In the genomic region with DNA sequence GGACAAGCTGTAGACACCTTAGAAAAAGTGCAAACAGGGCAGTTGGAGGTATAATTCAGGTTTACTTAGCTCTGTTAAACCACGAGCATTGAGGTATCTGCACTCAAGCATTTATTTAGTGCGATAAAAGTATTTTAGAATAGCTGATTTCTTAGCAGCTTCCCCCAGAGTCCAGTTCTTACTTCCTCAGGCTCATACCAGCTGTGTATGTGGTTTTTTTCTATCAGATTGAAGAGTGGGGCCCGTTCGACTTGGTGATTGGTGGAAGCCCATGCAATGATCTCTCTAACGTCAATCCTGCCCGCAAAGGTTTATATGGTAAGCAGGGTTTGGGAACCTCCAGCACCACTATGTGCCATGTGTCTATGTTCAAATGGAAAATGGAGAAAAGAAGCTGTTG, we compare ENCODE assay signal across 32 mouse cellular contexts. TPM values are rescaled to one million over a fixed set of nuclear protein-coding genes. Genes with fewer than 3 reads are reported as not detected.
"Had no signal": no experiment of that assay in that cellular context is flagged by ENCODE, and none has a peak within 500 bp of the region (broad histone marks: within the 10 kb centered on the region; RNA-seq: fewer than 3 reads in every experiment).

No protein-coding gene starts in this region.

- H3K36me3 ChIP-seq: hindbrain, embryonic 15.5 days had no signal

- ATAC-seq: hindbrain, postnatal 0 days had no signal

- DNase-seq: gastrocnemius, postnatal 14 days; gastrocnemius, postnatal 36 days; heart, adult 11 months; heart, adult 2 months; heart, postnatal 14 days; heart, postnatal 36 days; kidney, adult 11 months; kidney, adult 8-10 months; kidney, postnatal 10 days; kidney, postnatal 25 days; kidney, postnatal 4 days; liver had no signal

- H3K27me3 ChIP-seq: heart, embryonic 13.5 days; heart, embryonic 15.5 days; hindbrain, embryonic 13.5 days; hindbrain, embryonic 15.5 days; limb, embryonic 12.5 days had no signal

- H3K4me3 ChIP-seq: heart, adult 2 months; heart, embryonic 13.5 days; heart, embryonic 15.5 days; hindbrain, embryonic 13.5 days; hindbrain, embryonic 15.5 days; layer of hippocampus, adult 2 months; left cerebral cortex, adult 2 months; limb, embryonic 10.5 days; limb, embryonic 12.5 days had no signal

- H3K4me1 ChIP-seq: heart, embryonic 13.5 days; heart, embryonic 15.5 days; hindbrain, embryonic 13.5 days; hindbrain, embryonic 15.5 days; limb, embryonic 10.5 days; limb, embryonic 12.5 days had no signal

- H3K27ac ChIP-seq: heart, adult 2 months; heart, embryonic 13.5 days; heart, embryonic 15.5 days; hindbrain, embryonic 13.5 days; hindbrain, embryonic 15.5 days; hindbrain, postnatal 0 days; layer of hippocampus, adult 2 months; left cerebral cortex, adult 2 months; limb, embryonic 10.5 days; limb, embryonic 12.5 days had no signal

RNA-seq across cellular contexts. Expression of a gene that starts 19.5 kb away (rescaled TPM):
- total RNA-seq: gastrocnemius, adult 18-20 months; gastrocnemius, adult 8-10 months; gastrocnemius, postnatal 14 days; gastrocnemius, postnatal 36 days; heart, adult 2 months; heart, postnatal 14 days; heart, postnatal 36 days; hematopoietic stem cell, adult 5-6 weeks; hindbrain, postnatal 0 days; left cerebral cortex, postnatal 14 days; left cerebral cortex, postnatal 36 days had no signal
- polyA plus RNA-seq: gonadal fat pad, adult 2 months; heart, adult 2 months; heart, embryonic 11.5 days; heart, embryonic 13.5 days; heart, embryonic 15.5 days; hindbrain, embryonic 11.5 days; hindbrain, embryonic 13.5 days; hindbrain, postnatal 0 days; intestine, embryonic 16.5 days; kidney, embryonic 14.5 days; kidney, embryonic 16.5 days; limb, embryonic 10.5 days; limb, embryonic 12.5 days had no signal
